Mouse (Mus musculus): ENCODE measurements around the gene Tiam1.

Gene Tiam1

DNA sequence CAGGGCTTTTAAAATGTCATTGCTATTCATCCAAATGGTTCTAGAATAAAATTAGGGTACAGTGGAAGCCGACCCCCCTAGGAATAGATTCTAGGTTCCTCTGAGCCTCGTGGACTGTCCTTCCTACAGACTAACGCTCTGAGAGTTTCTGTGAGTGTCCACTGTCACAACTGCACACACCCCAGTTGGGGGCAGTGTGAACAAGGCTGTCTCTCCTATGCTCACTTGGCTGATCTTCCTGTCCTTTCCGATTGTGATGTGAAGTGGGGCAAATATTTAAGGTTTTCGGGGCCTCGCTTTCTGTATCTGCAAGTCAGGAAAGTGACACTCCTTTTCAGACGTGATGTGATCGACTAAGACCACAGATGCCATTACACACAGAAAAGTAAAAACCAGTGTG lies 288.8 kb downstream of the Tiam1 start:
- in situ Hi-C loops (cut with MboI; ENCODE audit: low sequenced_read_pairs) = no loop called here

DNA sequence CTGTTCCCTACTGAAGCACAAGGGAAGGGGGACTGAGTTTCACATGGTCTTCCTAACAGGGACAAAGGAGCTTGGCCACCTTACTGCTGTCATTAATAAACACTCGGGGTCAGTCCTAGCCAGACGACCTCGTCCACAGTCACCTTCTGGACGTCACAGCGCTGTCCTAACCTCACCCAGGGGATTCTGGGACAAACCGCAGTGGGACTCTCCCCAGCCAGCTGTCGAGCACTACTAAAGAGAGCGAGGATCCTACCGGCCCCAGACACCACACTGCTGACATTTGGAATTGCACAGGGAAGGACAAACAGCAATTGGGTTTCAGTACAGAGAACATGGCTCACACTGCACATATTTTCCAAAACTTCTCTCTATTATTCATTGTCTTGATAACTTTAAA lies 292.2 kb downstream of the Tiam1 start:
- in situ Hi-C loops (cut with MboI; ENCODE audit: low sequenced_read_pairs) = no loop called here

- in situ Hi-C loops (cut with MboI; ENCODE audit: low sequenced_read_pairs) = no loop called here
Observed at GRCm38 (mm10) chr16:89848651-89849597, 294.6 kb downstream of the Tiam1 start.

DNA sequence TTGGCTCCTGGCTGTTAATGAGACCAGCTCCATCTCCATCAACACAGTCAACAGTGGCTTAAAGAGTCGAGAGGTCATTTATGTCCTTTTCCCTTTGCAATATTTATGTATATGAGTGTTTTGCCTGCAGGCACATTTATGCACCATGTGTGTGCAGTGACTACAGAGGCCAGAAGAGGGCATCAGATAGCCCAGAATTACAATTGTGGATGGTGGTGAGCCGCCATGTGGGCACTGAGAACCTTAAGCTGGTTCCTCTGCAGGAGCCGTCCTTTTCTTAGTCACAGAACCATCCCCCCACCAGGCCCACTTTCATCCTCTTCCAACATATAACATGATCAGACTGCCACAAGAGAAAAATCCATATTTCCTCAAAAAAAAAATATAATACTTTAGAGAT lies 295.4 kb downstream of the Tiam1 start:
- in situ Hi-C loops (cut with MboI; ENCODE audit: low sequenced_read_pairs) = no loop called here

- in situ Hi-C loops (cut with MboI; ENCODE audit: low sequenced_read_pairs) = no loop called here
Observed at GRCm38 (mm10) chr16:89845461-89845860, 298.1 kb downstream of the Tiam1 start.

GRCm38 (mm10) chr16:89844580-89844979 lies 299.0 kb downstream of the Tiam1 start:
- in situ Hi-C loops (cut with MboI; ENCODE audit: low sequenced_read_pairs) = no loop called here

DNA sequence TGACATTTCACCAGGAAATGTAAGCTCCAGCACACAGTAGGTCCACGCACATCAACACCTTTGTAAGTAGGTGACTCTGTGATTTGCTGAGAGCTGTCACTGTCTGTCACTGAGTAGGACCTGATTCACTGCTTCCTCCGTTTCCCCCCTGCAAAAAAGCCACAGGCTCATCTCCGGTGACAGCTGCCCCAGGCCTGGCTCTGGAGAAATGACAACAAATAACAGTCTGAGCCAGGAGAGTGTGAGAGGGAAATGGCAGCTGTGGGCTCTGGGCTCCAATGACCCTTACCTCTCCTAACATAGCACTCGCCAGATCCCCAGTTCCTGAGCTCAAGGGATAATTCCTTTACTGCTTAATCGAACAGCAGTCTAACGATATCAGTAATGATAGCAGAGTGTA lies 301.7 kb downstream of the Tiam1 start:
- in situ Hi-C loops (cut with MboI; ENCODE audit: low sequenced_read_pairs) = no loop called here

DNA sequence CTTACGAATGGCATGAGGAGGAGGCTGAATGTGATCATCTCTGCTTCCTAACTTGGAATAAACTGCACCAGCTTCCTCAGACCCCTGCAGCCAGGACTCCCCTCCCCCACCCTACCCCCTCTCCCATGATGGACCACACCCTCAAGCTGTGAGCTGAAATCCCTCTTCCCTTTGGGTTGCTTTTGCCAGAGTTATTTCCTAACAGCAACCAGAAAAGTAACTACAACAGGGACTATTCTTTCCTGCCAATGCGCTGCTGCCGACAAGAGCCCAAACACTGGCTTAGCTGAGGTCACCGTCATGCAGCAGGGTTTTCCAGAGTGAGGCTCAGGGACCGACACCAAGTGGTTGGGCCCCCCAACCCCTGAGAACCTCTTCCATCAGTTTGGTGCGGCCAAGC lies 303.2 kb downstream of the Tiam1 start:
- in situ Hi-C loops (cut with MboI; ENCODE audit: low sequenced_read_pairs) = no loop called here

DNA sequence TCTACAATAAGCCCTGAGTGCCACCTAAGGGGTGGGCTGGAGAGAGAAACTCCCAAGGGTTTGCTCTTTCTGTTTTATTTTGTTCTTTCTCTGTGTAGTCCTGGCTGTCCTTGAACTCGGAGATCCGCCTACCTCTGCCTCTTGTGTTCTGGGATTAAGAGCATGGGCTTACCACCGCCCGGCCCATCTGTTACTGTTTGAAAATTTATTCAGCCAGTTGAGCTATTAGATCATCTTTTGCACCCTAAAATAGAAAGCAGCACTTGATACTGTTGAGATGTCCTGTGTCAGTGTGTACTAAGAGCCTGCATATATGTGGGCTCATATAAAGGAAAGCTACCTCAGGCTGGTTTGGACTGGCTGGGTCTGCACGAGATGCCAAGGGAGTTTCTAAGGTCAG lies 303.7 kb downstream of the Tiam1 start:
- in situ Hi-C loops (cut with MboI; ENCODE audit: low sequenced_read_pairs) = no loop called here

GRCm38 (mm10) chr16:89837096-89837495 lies 306.5 kb downstream of the Tiam1 start:
- in situ Hi-C loops (cut with MboI; ENCODE audit: low sequenced_read_pairs) = no loop called here

DNA sequence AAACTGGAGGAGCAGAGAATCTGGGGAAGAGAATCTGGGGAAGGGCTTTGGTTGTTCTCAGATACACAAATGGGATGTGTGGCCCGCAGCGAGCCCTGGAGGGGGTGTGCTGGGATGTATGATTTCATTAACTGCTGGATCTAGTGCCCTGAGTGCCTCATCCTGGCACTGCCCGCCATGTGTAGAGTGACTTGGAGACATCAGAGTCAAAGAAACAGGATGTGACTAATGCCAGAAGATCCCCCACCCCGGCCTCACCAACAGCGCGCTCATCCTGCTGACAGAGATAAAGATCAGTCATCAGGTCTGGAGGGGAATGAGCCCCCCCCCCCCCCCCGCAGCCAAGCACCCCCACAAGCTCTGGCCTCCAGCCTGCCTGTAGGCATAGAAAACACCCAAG lies 308.0 kb downstream of the Tiam1 start:
- in situ Hi-C loops (cut with MboI; ENCODE audit: low sequenced_read_pairs) = no loop called here

DNA sequence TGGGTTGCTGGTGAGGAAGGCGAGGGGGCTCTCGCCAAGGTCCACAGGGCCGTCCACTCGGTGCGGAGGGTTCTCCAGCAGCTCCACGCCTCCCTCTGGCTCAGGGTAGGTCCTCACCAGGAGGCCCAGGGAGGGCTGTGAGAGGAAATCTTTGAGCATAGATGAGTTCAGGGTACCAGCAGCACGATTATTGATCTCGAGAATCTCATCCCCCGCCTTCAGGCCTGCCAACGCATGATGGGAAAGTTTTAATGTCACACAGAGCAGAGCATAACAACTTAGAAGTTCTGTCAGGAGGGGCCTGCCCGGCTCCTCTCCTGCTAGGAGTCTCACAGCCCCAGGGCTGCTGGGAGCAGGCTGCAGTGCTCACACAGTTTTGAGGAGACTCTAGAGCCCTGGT lies 310.6 kb downstream of the Tiam1 start:
- in situ Hi-C loops (cut with MboI; ENCODE audit: low sequenced_read_pairs) = no loop called here

- in situ Hi-C loops (cut with MboI; ENCODE audit: low sequenced_read_pairs) = no loop called here
Observed at GRCm38 (mm10) chr16:89831172-89831571, 312.4 kb downstream of the Tiam1 start.

DNA sequence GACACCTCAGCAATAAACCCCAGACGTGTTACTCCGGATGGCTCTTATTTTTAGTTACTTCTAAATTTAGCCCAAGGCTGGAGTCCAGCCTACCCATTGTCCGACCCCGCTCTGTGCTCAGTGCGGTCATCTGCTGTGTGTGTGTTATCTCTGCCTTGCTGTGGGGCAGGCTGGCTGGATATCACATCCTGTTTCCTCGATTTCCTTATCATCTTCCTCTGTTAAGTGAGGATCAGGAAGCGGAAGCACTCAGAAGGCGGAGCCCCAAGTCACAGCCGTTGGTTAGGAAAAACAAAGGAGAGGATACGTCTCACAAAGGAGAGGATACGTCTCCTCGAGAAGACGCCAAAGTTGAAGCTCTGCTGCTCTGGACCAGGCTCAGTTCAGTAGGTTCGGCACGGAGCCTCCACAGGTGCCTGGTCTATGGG lies 313.3 kb downstream of the Tiam1 start:
- in situ Hi-C loops (cut with MboI; ENCODE audit: low sequenced_read_pairs) = no loop called here

DNA sequence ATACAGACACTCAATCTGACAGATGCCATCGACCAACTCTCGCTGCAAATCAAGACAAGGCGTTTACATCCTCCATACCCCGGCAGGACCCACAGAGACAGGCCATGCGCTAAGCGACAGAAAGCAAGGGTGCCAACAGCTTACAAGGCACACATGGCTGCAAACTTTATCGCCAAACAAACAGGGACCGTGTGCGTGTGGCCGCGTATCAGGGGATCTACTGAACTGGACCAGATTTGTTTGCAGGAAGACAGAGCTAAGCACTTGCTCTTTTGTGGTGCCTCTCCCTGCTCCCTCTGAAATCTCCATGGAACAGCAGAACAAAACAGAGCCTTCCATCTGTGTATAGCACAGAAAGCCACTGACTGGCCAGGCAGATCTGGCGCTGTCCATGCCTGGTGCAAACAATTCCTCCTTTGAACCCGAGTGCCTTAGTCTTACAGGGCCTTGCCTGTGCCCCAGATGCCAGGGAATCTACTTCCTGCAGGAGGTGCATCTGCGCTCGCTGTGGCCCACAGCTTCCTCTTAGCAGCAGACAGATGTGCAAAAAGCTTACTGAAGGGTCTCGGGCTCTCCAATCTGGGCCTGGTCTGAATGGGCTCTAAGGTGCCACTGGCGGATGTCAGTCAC lies 316.0 kb downstream of the Tiam1 start:
- in situ Hi-C loops (cut with MboI; ENCODE audit: low sequenced_read_pairs) = no loop called here

GRCm38 (mm10) chr16:89825875-89826274 lies 317.7 kb downstream of the Tiam1 start:
- in situ Hi-C loops (cut with MboI; ENCODE audit: low sequenced_read_pairs) = no loop called here

GRCm38 (mm10) chr16:89822882-89823281 lies 320.7 kb downstream of the Tiam1 start:
- in situ Hi-C loops (cut with MboI; ENCODE audit: low sequenced_read_pairs) = no loop called here

DNA sequence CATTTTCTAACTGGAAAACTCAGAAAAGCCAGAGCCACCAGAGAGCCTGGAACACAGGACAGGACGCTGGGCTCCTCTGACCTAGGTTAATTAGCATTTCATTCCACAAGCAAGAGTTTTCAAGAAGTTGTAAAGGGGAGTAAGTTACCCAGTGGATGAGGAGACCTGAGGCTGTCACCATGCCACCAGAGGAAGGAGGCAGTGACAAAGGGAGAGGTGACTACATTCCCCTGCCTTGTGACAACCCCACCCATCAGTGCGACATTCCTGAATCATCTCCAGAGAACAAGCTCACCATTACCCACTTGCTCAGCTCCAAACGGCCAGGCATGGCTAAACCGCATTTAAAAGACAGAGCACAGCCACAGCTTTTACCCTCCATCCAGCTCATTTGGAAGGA lies 324.9 kb downstream of the Tiam1 start:
- in situ Hi-C loops (cut with MboI; ENCODE audit: low sequenced_read_pairs) = no loop called here

DNA sequence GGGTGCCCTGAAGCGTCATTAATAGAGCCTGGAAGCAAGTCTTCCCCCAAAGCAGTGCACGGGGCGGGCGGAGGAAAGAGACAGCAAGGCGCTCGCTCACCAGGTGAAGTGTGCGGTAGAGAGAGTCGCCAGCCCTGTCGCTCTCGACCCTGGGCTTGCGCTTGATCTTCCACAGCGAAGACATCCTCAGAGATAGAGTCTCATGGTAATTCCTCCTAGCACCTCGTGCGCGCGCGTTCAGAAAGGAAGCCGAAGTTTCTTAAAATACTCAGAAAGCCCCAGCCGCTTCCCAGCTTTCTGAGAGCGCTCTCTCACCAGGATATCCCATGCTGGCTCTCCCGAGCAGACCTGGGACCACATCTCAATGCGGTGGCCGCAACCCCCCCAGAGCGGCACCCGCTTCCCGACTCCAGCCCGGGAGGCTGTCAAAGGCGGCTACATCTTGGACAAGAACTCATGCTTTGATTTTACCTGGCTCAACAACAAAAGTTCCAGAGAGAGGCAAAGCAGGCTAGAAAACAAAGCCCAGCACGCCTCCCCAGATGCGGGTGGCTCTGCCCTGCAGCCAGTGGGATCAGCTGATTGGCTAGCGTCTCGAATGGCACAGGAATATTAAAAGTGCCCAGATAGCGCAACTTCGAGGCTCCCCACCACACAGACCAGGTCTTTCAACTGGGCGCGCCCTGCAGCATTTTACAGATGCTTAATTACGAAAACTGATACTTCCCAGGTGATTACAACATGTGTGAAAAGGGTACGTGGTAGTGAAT lies 325.5 kb downstream of the Tiam1 start:
- in situ Hi-C loops (cut with MboI; ENCODE audit: low sequenced_read_pairs) = no loop called here

DNA sequence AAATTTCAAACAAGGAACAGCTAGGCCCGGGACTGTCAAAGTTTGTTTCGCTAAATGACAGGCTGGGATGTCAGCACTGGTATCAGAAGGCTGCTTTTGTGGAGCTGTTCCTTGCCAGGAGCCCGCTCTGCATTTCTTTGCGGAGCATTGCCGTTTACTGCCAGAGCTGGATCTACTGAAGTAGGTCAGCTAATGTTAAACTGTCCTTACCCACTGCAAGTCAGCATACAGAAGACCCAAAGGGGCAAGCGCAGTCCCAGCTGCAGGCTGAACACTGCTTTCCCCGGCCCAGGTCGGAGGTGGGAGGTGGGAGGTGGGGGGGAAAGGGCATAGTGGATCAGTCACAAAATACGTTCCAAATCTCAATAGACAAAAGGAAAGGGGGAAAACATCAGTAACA lies 326.3 kb downstream of the Tiam1 start:
- in situ Hi-C loops (cut with MboI; ENCODE audit: low sequenced_read_pairs) = no loop called here

DNA sequence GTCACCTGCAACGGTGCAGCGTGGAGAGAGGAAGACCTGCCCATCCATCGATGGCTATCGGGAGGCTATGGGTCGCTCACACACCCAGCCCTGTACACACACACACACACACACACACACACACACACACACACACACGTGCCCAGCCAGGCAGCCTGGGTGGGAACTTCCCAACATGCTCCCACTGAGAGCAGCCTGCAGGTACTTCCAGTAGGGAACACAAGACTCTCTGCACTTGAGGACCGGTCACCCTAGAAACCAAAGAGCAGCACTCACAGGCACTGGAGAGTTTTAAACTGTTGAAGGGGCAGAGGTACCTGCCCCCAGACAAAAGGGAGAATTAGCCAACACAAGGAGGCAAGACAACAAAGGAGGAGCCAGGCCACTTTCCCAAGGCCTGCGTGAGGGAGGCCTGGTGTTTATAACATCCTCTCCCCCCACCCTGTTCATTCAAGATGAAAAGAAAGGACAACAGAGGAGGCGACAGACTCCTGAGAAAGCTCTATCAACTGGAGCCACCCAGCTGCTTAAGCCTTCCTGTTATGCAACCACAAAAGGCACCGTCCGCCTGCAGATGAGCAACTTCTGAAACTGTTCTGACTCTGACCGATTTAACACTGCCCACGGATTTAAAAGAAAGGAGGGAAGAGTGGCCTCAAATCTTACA lies 326.9 kb downstream of the Tiam1 start:
- in situ Hi-C loops (cut with MboI; ENCODE audit: low sequenced_read_pairs) = no loop called here
